Mouse (Mus musculus): Measurements from ENCODE around the gene Gm21789. TPM values are rescaled to one million over a fixed set of nuclear protein-coding genes. Genes with fewer than 3 reads are reported as not detected.

Gm21789 gene
- not detected for polyA plus RNA-seq (2015; fragmentation: Illumina TruSeq; extraction: RNeasy Lipid Tissue Mini Kit (QIAGEN cat#74804); ENCODE audit: insufficient read depth, low read depth, low replicate concordance)

GRCm38 (mm10) chrX:32941468-32941867 lies at the start of gene Gm21789:
Gene Gm21789, plus strand, starts transcription at chrX:32941768.

GRCm38 (mm10) chrX:32894325-32894724 lies 47.2 kb upstream of the Gm21789 start, which contains the start of gene Btbd35f30:
Gene Btbd35f30, plus strand, starts transcription at chrX:32894625.

GRCm38 (mm10) chrX:32973597-32973996 lies 32.0 kb downstream of the Gm21789 start, which contains the start of gene Btbd35f5:
Gene Btbd35f5, plus strand, starts transcription at chrX:32973897.

Other genes with a start within 250 kb of the Gm21789 start
- not detected for gene Btbd35f21, start 215.7 kb upstream of the Gm21789 start, polyA plus RNA-seq (2015; fragmentation: Illumina TruSeq; extraction: RNeasy Lipid Tissue Mini Kit (QIAGEN cat#74804); ENCODE audit: insufficient read depth, low read depth, low replicate concordance)
- gene Btbd35f30, start 47.1 kb upstream of the Gm21789 start, polyA plus RNA-seq (2015; fragmentation: Illumina TruSeq; extraction: RNeasy Lipid Tissue Mini Kit (QIAGEN cat#74804); ENCODE audit: insufficient read depth, low read depth, low replicate concordance), result not detected
- gene Btbd35f5, start 32.1 kb downstream of the Gm21789 start, polyA plus RNA-seq (2015; fragmentation: Illumina TruSeq; extraction: RNeasy Lipid Tissue Mini Kit (QIAGEN cat#74804); ENCODE audit: insufficient read depth, low read depth, low replicate concordance), result not detected